Mouse (Mus musculus): ENCODE measurements around the gene Lgals4. TPM values are rescaled to one million over a fixed set of nuclear protein-coding genes. Genes with fewer than 3 reads are reported as not detected.

Lgals4 gene
- polyA plus RNA-seq, 1 experiment: 0.25 TPM

DNA sequence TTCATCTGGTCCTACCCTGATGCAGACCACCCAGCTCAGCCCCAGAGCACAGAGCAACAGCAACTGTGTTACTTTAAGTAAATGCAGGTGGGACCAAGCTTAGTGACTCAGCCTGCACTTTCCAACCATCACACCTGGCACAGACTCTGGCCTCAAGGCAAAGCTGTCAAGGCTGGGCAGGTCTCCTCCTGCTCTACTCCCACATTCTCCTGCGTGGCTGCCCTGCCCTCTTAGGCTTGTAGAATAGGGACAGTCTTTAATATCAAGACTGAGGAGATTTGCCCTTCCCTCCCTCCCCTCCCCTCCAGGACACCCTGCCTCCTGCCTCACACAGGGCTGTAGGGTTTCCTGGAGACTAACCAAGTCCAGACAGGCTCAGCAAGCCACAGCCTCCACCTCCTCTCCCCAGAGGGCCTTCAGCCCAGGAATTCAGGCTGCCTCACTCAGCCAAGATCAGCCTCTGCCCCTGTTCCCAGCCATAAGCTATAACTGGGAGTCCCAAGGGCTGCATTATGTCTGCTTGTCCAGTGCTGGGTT, 16.1 kb downstream of the Lgals4 start:
- H3K27me3 ChIP-seq (ENCODE audit: control insufficient read depth, insufficient read depth, insufficient read length): no peaks in the 10 kb centered on the region
- no peaks in the 10 kb centered on the region for H3K79me3 ChIP-seq (ENCODE audit: low read depth)
- no peak overlapping the region for H3K4me3 ChIP-seq (ENCODE audit: insufficient read depth, poor library complexity, severe bottlenecking)
- H3K36me3 ChIP-seq (ENCODE audit: control insufficient read depth, insufficient read depth): no peaks in the 10 kb centered on the region
- no peaks in the 10 kb centered on the region for H3K79me2 ChIP-seq (ENCODE audit: control insufficient read depth, insufficient read depth)
- TF ChIP-seq MAX (IDR thresholded peaks at IDR 0.05) (no peak), CEBPB (IDR thresholded peaks at IDR 0.05; ENCODE audit: low read depth) (no peak), FOSL1 (IDR thresholded peaks at IDR 0.05; ENCODE audit: insufficient read depth, low read length, poor library complexity, severe bottlenecking) (no peak), MYOG (IDR thresholded peaks at IDR 0.05; ENCODE audit: control insufficient read depth, extremely low read depth, insufficient read length) (no peak), USF1 (IDR thresholded peaks at IDR 0.05; ENCODE audit: low read depth) (no peak), MYOD1 (IDR thresholded peaks at IDR 0.05; ENCODE audit: control insufficient read depth, insufficient read length, low read depth) (no peak), CTCF (IDR thresholded peaks at IDR 0.05; ENCODE audit: control insufficient read depth, insufficient read depth, insufficient read length) (no peak)
- no peak overlapping the region for H3ac ChIP-seq (ENCODE audit: control insufficient read depth, insufficient read length, low read depth)

DNA sequence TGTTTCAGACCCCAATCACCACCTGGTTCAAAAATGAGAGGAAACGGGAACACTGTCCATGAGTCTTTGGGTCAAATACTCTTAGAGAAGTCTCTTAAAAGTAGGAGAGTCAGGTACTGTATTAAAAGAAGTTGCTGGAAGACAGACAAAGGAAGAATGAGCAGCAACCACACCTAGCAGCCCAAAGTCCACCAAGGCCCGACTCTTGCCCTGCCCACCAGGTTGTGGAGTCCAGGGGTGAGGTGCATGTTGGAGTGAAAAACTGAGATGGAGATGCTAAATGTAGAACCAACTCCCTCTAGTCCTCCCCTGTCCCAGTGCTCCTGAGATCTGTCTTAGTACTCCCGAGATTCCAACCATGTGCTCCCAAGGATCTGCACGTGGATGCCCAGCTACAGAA, 17.0 kb downstream of the Lgals4 start:
- no peaks in the 10 kb centered on the region for H3K79me2 ChIP-seq (ENCODE audit: control insufficient read depth, insufficient read depth)
- no peaks in the 10 kb centered on the region for H3K79me3 ChIP-seq (ENCODE audit: low read depth)
- TF ChIP-seq CTCF (IDR thresholded peaks at IDR 0.05; ENCODE audit: control insufficient read depth, insufficient read depth, insufficient read length): no peak
- TF ChIP-seq MYOD1 (IDR thresholded peaks at IDR 0.05; ENCODE audit: control insufficient read depth, insufficient read length, low read depth): no peak
- no peak for TF ChIP-seq MAX (IDR thresholded peaks at IDR 0.05)
- no peak for TF ChIP-seq USF1 (IDR thresholded peaks at IDR 0.05; ENCODE audit: low read depth)
- H3ac ChIP-seq (ENCODE audit: control insufficient read depth, insufficient read length, low read depth): no peak overlapping the region
- no peaks in the 10 kb centered on the region for H3K36me3 ChIP-seq (ENCODE audit: control insufficient read depth, insufficient read depth)
- no peak overlapping the region for H3K4me3 ChIP-seq (ENCODE audit: insufficient read depth, poor library complexity, severe bottlenecking)
- no peaks in the 10 kb centered on the region for H3K27me3 ChIP-seq (ENCODE audit: control insufficient read depth, insufficient read depth, insufficient read length)

DNA sequence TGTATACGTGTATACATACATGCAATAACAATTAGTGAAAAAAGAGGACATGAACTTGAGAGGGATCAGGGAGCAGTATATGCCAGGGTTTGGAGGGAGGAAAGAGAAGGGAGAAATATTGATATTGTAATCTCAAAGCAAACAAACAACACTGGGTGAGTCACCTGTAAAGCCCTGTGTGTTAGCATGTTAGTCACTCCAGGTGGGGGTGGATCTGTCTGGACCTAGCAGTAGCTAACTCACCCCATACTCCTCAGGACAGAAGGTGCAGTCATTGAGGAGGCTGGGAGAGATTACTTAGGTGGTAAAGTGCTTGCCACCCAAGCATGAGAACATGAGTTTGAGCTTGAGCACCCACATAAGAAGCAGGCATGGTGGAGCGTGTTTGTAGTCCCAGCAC, 26.3 kb downstream of the Lgals4 start:
- no peak overlapping the region for H3K4me3 ChIP-seq (ENCODE audit: insufficient read depth, poor library complexity, severe bottlenecking)
- no peaks in the 10 kb centered on the region for H3K27me3 ChIP-seq (ENCODE audit: control insufficient read depth, insufficient read depth, insufficient read length)
- no peak for TF ChIP-seq MYOD1 (IDR thresholded peaks at IDR 0.05; ENCODE audit: control insufficient read depth, insufficient read length, low read depth)
- TF ChIP-seq MAX (IDR thresholded peaks at IDR 0.05): no peak
- TF ChIP-seq MYOG (IDR thresholded peaks at IDR 0.05; ENCODE audit: control insufficient read depth, extremely low read depth, insufficient read length): no peak
- no peak for TF ChIP-seq CEBPB (IDR thresholded peaks at IDR 0.05; ENCODE audit: low read depth)
- H3K79me3 ChIP-seq (ENCODE audit: low read depth): no peaks in the 10 kb centered on the region
- H3K79me2 ChIP-seq (ENCODE audit: control insufficient read depth, insufficient read depth): no peaks in the 10 kb centered on the region
- no peaks in the 10 kb centered on the region for H3K36me3 ChIP-seq (ENCODE audit: control insufficient read depth, insufficient read depth)
- no peak overlapping the region for H3ac ChIP-seq (ENCODE audit: control insufficient read depth, insufficient read length, low read depth)

DNA sequence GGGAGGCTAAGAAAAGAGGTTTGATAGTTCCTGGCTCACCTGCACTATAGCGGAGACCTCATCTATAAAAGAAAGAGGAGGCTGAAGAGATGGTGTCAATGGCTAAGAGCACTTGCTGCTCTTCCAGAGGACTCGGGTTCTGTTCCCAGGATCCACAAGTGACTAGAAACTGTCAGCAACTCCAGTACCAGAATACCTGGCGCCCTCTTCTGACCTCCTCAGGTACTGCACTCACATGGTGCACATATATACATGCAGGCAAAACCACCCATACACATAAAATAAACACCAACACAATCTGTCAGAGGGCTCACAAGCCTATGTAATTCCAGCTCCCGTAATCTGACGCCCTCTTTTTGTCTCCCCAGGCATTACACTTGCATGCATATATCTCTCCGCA, 27.2 kb downstream of the Lgals4 start:
- no peaks in the 10 kb centered on the region for H3K79me2 ChIP-seq (ENCODE audit: control insufficient read depth, insufficient read depth)
- H3K4me3 ChIP-seq (ENCODE audit: insufficient read depth, poor library complexity, severe bottlenecking): no peak overlapping the region
- H3K36me3 ChIP-seq (ENCODE audit: control insufficient read depth, insufficient read depth): no peaks in the 10 kb centered on the region
- TF ChIP-seq FOSL1 (IDR thresholded peaks at IDR 0.05; ENCODE audit: insufficient read depth, low read length, poor library complexity, severe bottlenecking): no peak
- TF ChIP-seq CEBPB (IDR thresholded peaks at IDR 0.05; ENCODE audit: low read depth): no peak
- no peak for TF ChIP-seq MYOG (IDR thresholded peaks at IDR 0.05; ENCODE audit: control insufficient read depth, extremely low read depth, insufficient read length)
- TF ChIP-seq MAX (IDR thresholded peaks at IDR 0.05): no peak
- TF ChIP-seq CTCF (IDR thresholded peaks at IDR 0.05; ENCODE audit: control insufficient read depth, insufficient read depth, insufficient read length): no peak
- no peak for TF ChIP-seq USF1 (IDR thresholded peaks at IDR 0.05; ENCODE audit: low read depth)
- no peak for TF ChIP-seq MYOD1 (IDR thresholded peaks at IDR 0.05; ENCODE audit: control insufficient read depth, insufficient read length, low read depth)
- no peaks in the 10 kb centered on the region for H3K79me3 ChIP-seq (ENCODE audit: low read depth)
- H3ac ChIP-seq (ENCODE audit: control insufficient read depth, insufficient read length, low read depth): no peak overlapping the region
- no peaks in the 10 kb centered on the region for H3K27me3 ChIP-seq (ENCODE audit: control insufficient read depth, insufficient read depth, insufficient read length)

DNA sequence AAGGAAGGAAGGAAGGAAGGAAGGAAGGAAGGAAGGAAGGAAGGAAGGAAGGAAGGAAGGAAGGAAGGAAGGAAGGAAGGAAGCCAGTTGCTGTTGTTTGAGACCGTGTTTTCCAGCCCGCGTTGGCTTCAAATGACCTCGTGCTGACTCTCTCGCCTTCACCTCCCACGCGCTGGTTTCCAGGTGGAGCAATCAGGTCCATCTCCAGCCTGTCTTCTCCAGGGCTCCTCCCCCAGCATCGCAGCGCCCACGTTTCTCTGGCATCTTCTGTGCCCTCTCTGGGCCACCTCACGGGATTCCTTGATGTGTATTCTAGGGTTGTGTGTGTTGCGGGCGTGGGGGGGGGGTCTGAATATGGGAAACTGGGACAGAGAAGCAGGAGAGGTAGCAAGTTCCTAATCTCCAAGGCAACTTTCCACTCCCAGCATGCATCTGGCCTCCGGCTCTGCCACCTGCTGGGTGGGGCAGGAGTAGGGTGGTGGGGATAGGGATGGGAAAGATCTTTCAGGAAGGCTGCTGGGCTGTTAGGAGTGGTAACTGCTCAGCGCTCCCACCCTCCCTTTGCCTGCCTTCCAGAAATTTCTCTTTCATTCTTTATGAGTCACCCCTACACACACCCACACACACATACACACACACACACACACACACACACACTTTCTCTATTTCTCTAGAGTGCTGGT, 29.3 kb downstream of the Lgals4 start:
- H3K27me3 ChIP-seq (ENCODE audit: control insufficient read depth, insufficient read depth, insufficient read length): no peaks in the 10 kb centered on the region
- no peak overlapping the region for H3K4me3 ChIP-seq (ENCODE audit: insufficient read depth, poor library complexity, severe bottlenecking)
- no peaks in the 10 kb centered on the region for H3K79me2 ChIP-seq (ENCODE audit: control insufficient read depth, insufficient read depth)

DNA sequence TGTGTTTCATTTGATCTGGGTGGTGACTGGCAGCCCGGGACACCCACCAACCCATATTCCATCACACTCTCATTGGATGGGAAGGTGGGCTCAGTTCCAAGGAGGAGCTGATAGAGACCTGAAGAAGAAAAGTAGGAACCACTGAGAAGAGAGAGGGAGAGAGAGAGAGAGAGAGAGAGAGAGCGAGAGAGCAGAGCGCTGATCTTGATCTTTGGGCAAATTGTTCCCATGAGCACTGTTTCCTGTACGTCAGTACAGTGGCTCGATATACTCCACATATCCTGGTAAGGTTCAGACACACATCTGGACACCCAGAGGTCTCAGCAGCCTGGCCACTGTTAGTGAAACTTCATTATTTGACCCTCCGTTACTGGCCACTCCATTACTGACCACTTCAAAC, 29.9 kb downstream of the Lgals4 start, which contains the start of gene Lgals7:
Gene Lgals7, plus strand, starts transcription at position 314 of the 400 bp plus-strand sequence.
- no peaks in the 10 kb centered on the region for H3K79me3 ChIP-seq (ENCODE audit: low read depth)
- TF ChIP-seq FOSL1 (IDR thresholded peaks at IDR 0.05; ENCODE audit: insufficient read depth, low read length, poor library complexity, severe bottlenecking): no peak
- TF ChIP-seq MAX (IDR thresholded peaks at IDR 0.05): no peak
- no peak for TF ChIP-seq USF1 (IDR thresholded peaks at IDR 0.05; ENCODE audit: low read depth)
- TF ChIP-seq CEBPB (IDR thresholded peaks at IDR 0.05; ENCODE audit: low read depth): no peak
- no peak for TF ChIP-seq CTCF (IDR thresholded peaks at IDR 0.05; ENCODE audit: control insufficient read depth, insufficient read depth, insufficient read length)
- TF ChIP-seq MYOD1 (IDR thresholded peaks at IDR 0.05; ENCODE audit: control insufficient read depth, insufficient read length, low read depth): no peak
- TF ChIP-seq MYOG (IDR thresholded peaks at IDR 0.05; ENCODE audit: control insufficient read depth, extremely low read depth, insufficient read length): no peak
- no peaks in the 10 kb centered on the region for H3K36me3 ChIP-seq (ENCODE audit: control insufficient read depth, insufficient read depth)
- no peaks in the 10 kb centered on the region for H3K79me2 ChIP-seq (ENCODE audit: control insufficient read depth, insufficient read depth)
- H3ac ChIP-seq (ENCODE audit: control insufficient read depth, insufficient read length, low read depth): no peak within 1 kb of the TSS
- H3K27me3 ChIP-seq (ENCODE audit: control insufficient read depth, insufficient read depth, insufficient read length): no peaks in the 10 kb centered on the region
- H3K4me3 ChIP-seq (ENCODE audit: insufficient read depth, poor library complexity, severe bottlenecking): no peak within 1 kb of the TSS

More for the DNA sequence above, 29.3 kb downstream of the Lgals4 start:
- TF ChIP-seq FOSL1 (IDR thresholded peaks at IDR 0.05; ENCODE audit: insufficient read depth, low read length, poor library complexity, severe bottlenecking) (no peak), CEBPB (IDR thresholded peaks at IDR 0.05; ENCODE audit: low read depth) (no peak), MYOD1 (IDR thresholded peaks at IDR 0.05; ENCODE audit: control insufficient read depth, insufficient read length, low read depth) (no peak), MAX (IDR thresholded peaks at IDR 0.05) (no peak), CTCF (IDR thresholded peaks at IDR 0.05; ENCODE audit: control insufficient read depth, insufficient read depth, insufficient read length) (no peak), USF1 (IDR thresholded peaks at IDR 0.05; ENCODE audit: low read depth) (no peak), MYOG (IDR thresholded peaks at IDR 0.05; ENCODE audit: control insufficient read depth, extremely low read depth, insufficient read length) (no peak)
- H3K36me3 ChIP-seq (ENCODE audit: control insufficient read depth, insufficient read depth): no peaks in the 10 kb centered on the region
- H3K79me3 ChIP-seq (ENCODE audit: low read depth): no peaks in the 10 kb centered on the region
- no peak overlapping the region for H3ac ChIP-seq (ENCODE audit: control insufficient read depth, insufficient read length, low read depth)
